Mouse (Mus musculus): ENCODE data around the gene Armc7.
"Not testable (repeated sequence)": the region's sequence is repeated elsewhere in the genome, so short reads cannot be mapped to it uniquely, and the experiment has no call there.

The Armc7 gene

GRCm38 (mm10) chr11:115491356-115492083, 16.1 kb downstream of the Armc7 start, which contains the start of gene Nt5c:
Gene Nt5c, minus strand, starts transcription at chr11:115491862.
- peak; percentile 87 for DNase-seq (ENCODE audit: low read depth)

- DNase-seq (ENCODE audit: low read depth) = no peak
Measured at GRCm38 (mm10) chr11:115492387-115492786, 16.9 kb downstream of the Armc7 start.

- not testable (repeated sequence) for DNase-seq (ENCODE audit: low read depth)
Measured at GRCm38 (mm10) chr11:115496559-115496958, 21.1 kb downstream of the Armc7 start.

- no peak for DNase-seq (ENCODE audit: low read depth)
Measured at GRCm38 (mm10) chr11:115502636-115503035, 27.2 kb downstream of the Armc7 start.

- peak; percentile 36 for DNase-seq (ENCODE audit: low read depth)
Measured at GRCm38 (mm10) chr11:115506586-115506985, 31.1 kb downstream of the Armc7 start.

GRCm38 (mm10) chr11:115508061-115508460, 32.6 kb downstream of the Armc7 start:
- DNase-seq (ENCODE audit: low read depth) = peak; percentile 41

GRCm38 (mm10) chr11:115509773-115510506, 34.5 kb downstream of the Armc7 start:
- DNase-seq (ENCODE audit: low read depth) = peak; percentile 52

GRCm38 (mm10) chr11:115510507-115510888, 35.0 kb downstream of the Armc7 start:
- DNase-seq (ENCODE audit: low read depth) = no peak

GRCm38 (mm10) chr11:115511121-115511520, 35.7 kb downstream of the Armc7 start:
- DNase-seq (ENCODE audit: low read depth) = no peak

GRCm38 (mm10) chr11:115512004-115512403, 36.5 kb downstream of the Armc7 start:
- DNase-seq (ENCODE audit: low read depth) = no peak

GRCm38 (mm10) chr11:115512407-115513183, 37.1 kb downstream of the Armc7 start:
- DNase-seq (ENCODE audit: low read depth) = peak; percentile 81

- DNase-seq (ENCODE audit: low read depth) = peak; percentile 48
Measured at GRCm38 (mm10) chr11:115513271-115514237, 38.1 kb downstream of the Armc7 start.

- peak; percentile 98 for DNase-seq (ENCODE audit: low read depth)
Measured at GRCm38 (mm10) chr11:115514238-115514663, 38.8 kb downstream of the Armc7 start, which contains the start of gene Jpt1. Gene Jpt1, minus strand, starts transcription at chr11:115514387.

- DNase-seq (ENCODE audit: low read depth) = no peak
Measured at GRCm38 (mm10) chr11:115515021-115515420, 39.6 kb downstream of the Armc7 start.

GRCm38 (mm10) chr11:115516942-115517341, 41.5 kb downstream of the Armc7 start:
- DNase-seq (ENCODE audit: low read depth) = no peak

- DNase-seq (ENCODE audit: low read depth) = no peak
Measured at GRCm38 (mm10) chr11:115518693-115519092, 43.2 kb downstream of the Armc7 start.

- no peak for DNase-seq (ENCODE audit: low read depth)
Measured at GRCm38 (mm10) chr11:115519581-115519980, 44.1 kb downstream of the Armc7 start.

GRCm38 (mm10) chr11:115520218-115520617, 44.8 kb downstream of the Armc7 start:
- no peak for DNase-seq (ENCODE audit: low read depth)

- DNase-seq (ENCODE audit: low read depth) = no peak
Measured at GRCm38 (mm10) chr11:115521080-115521479, 45.6 kb downstream of the Armc7 start.

GRCm38 (mm10) chr11:115522238-115522637, 46.8 kb downstream of the Armc7 start:
- no peak for DNase-seq (ENCODE audit: low read depth)

GRCm38 (mm10) chr11:115522703-115523102, 47.2 kb downstream of the Armc7 start:
- no peak for DNase-seq (ENCODE audit: low read depth)
